Mouse (Mus musculus): ENCODE data around the gene Srsf10. TPM values are rescaled to one million over a fixed set of nuclear protein-coding genes. Genes with fewer than 3 reads are reported as not detected.
A peak's percentile ranks its signal among the peaks of the same experiment; 100 is the strongest.

Srsf10 gene
- polyA plus RNA-seq, 1 experiment from 2014 or later, result 119 TPM

GRCm38 (mm10) chr4:135833301-135834123 is 22.0 kb upstream of the Srsf10 start:
- Histone ChIP-seq H3K27me3 (no peaks in the 10 kb centered on the region), H3K4me2 (no peak overlapping the region), H3K36me3 (no peaks in the 10 kb centered on the region), H3K27ac (no peak overlapping the region), H3K4me3 (replicated peaks) (no peak overlapping the region), H3K4me1 (replicated peaks) (no peaks in the 10 kb centered on the region; the same call in 1 of the 2 replicates), H3K9ac (no peak overlapping the region), H3K9me3 (replicated peaks) (no peaks in the 10 kb centered on the region)
- 72% methylated on average over 12 of the region's 12 CpGs for WGBS (ENCODE audit: insufficient replicate concordance)
- DNase-seq (no peak), ATAC-seq (ENCODE audit: low read depth) (no peak)

- H3K4me1 ChIP-seq (replicated peaks), result no peaks in the 10 kb centered on the region; the same call in 1 of the 2 replicates
- H3K36me3 ChIP-seq, result no peaks in the 10 kb centered on the region
- DNase-seq (no peak), ATAC-seq (ENCODE audit: low read depth) (no peak)
- H3K4me3 ChIP-seq (replicated peaks), result no peak overlapping the region
- WGBS (ENCODE audit: insufficient replicate concordance), result 68% methylated on average over 8 of the region's 8 CpGs
- no peak overlapping the region for H3K27ac ChIP-seq
- H3K4me2 ChIP-seq, result no peak overlapping the region
- no peak overlapping the region for H3K9ac ChIP-seq
- no peaks in the 10 kb centered on the region for H3K27me3 ChIP-seq
- no peaks in the 10 kb centered on the region for H3K9me3 ChIP-seq (replicated peaks)
Observed at GRCm38 (mm10) chr4:135834124-135834717, 21.3 kb upstream of the Srsf10 start.

GRCm38 (mm10) chr4:135838925-135839292 is 16.6 kb upstream of the Srsf10 start:
- no peak overlapping the region for H3K4me2 ChIP-seq
- H3K9ac ChIP-seq, result no peak overlapping the region
- H3K36me3 ChIP-seq, result no peaks in the 10 kb centered on the region
- H3K27ac ChIP-seq, result no peak overlapping the region
- H3K9me3 ChIP-seq (replicated peaks), result 0 out of 2 replicates have a peak, but pooled peaks cover 3% of the 10 kb centered on the region
- no peaks in the 10 kb centered on the region for H3K27me3 ChIP-seq
- DNase-seq (no peak), ATAC-seq (ENCODE audit: low read depth) (no peak)
- H3K4me3 ChIP-seq (replicated peaks), result no peak overlapping the region
- 0 out of 2 replicates have a peak, but pooled peaks cover 4% of the 10 kb centered on the region for H3K4me1 ChIP-seq (replicated peaks)
- 49% methylated on average over 3 of the region's 3 CpGs for WGBS (ENCODE audit: insufficient replicate concordance)

- Histone ChIP-seq H3K27ac (no peak overlapping the region), H3K36me3 (no peaks in the 10 kb centered on the region), H3K4me1 (replicated peaks) (0 out of 2 replicates have a peak, but pooled peaks cover 4% of the 10 kb centered on the region), H3K9ac (no peak overlapping the region), H3K4me2 (no peak overlapping the region), H3K9me3 (replicated peaks) (0 out of 2 replicates have a peak, but pooled peaks cover 3% of the 10 kb centered on the region), H3K4me3 (replicated peaks) (no peak overlapping the region), H3K27me3 (no peaks in the 10 kb centered on the region)
- WGBS (ENCODE audit: insufficient replicate concordance), result 76% methylated on average over 21 of the region's 21 CpGs
- DNase-seq (no peak), ATAC-seq (ENCODE audit: low read depth) (no peak)
Observed at GRCm38 (mm10) chr4:135839293-135840011, 16.1 kb upstream of the Srsf10 start.

- ATAC-seq (ENCODE audit: low read depth) (no peak), DNase-seq (no peak)
- no peaks in the 10 kb centered on the region for H3K36me3 ChIP-seq
- WGBS (ENCODE audit: insufficient replicate concordance), result 74% methylated on average over 6 of the region's 6 CpGs
- H3K27me3 ChIP-seq, result no peaks in the 10 kb centered on the region
- peaks cover 16% of the 10 kb centered on the region; the same call in 1 of the 2 replicates for H3K4me1 ChIP-seq (replicated peaks)
- no peak overlapping the region for H3K4me3 ChIP-seq (replicated peaks)
- no peak overlapping the region for H3K4me2 ChIP-seq
- no peak overlapping the region for H3K27ac ChIP-seq
- H3K9ac ChIP-seq, result no peak overlapping the region
- H3K9me3 ChIP-seq (replicated peaks), result 0 out of 2 replicates have a peak, but pooled peaks cover 3% of the 10 kb centered on the region
Observed at GRCm38 (mm10) chr4:135844400-135844799, 11.1 kb upstream of the Srsf10 start.

- no peak for ATAC-seq (ENCODE audit: low read depth)
- Histone ChIP-seq H3K9me3 (replicated peaks) (no peaks in the 10 kb centered on the region), H3K27me3 (no peaks in the 10 kb centered on the region), H3K9ac (no peak overlapping the region; the same call in 1 of the 2 replicates), H3K27ac (no peak overlapping the region; the same call in 1 of the 2 replicates), H3K4me3 (replicated peaks) (no peak overlapping the region), H3K4me2 (no peak overlapping the region), H3K36me3 (no peaks in the 10 kb centered on the region), H3K4me1 (replicated peaks) (peaks cover 41% of the 10 kb centered on the region)
- 65% methylated on average over 5 of the region's 5 CpGs for WGBS (ENCODE audit: insufficient replicate concordance)
- no peak for DNase-seq
Observed at GRCm38 (mm10) chr4:135847581-135847980, 8.0 kb upstream of the Srsf10 start.

- ATAC-seq (ENCODE audit: low read depth) (peak; percentile 25), DNase-seq (no peak)
- H3K4me3 ChIP-seq (replicated peaks), result no peak overlapping the region; the same call in 1 of the 2 replicates
- no peaks in the 10 kb centered on the region for H3K9me3 ChIP-seq (replicated peaks)
- H3K4me1 ChIP-seq (replicated peaks), result peaks cover 70% of the 10 kb centered on the region
- no peaks in the 10 kb centered on the region for H3K27me3 ChIP-seq
- WGBS (ENCODE audit: insufficient replicate concordance), result 50% methylated on average over 13 of the region's 13 CpGs
- H3K27ac ChIP-seq, result peak overlapping the region; percentile 96
- H3K9ac ChIP-seq, result peak overlapping the region; percentile 72
- no peaks in the 10 kb centered on the region for H3K36me3 ChIP-seq
- H3K4me2 ChIP-seq, result peak overlapping the region; percentile 64
Observed at GRCm38 (mm10) chr4:135850411-135851095, 5.0 kb upstream of the Srsf10 start.

GRCm38 (mm10) chr4:135851942-135852341 is 3.6 kb upstream of the Srsf10 start:
- 30% methylated on average over 9 of the region's 9 CpGs for WGBS (ENCODE audit: insufficient replicate concordance)
- ATAC-seq (ENCODE audit: low read depth), result peak; percentile 75
- Histone ChIP-seq H3K36me3 (no peaks in the 10 kb centered on the region), H3K27ac (peak overlapping the region; percentile 96), H3K27me3 (no peaks in the 10 kb centered on the region), H3K9ac (peak overlapping the region; percentile 72), H3K4me3 (replicated peaks) (peak overlapping the region; percentile 25), H3K4me2 (peak overlapping the region; percentile 64), H3K4me1 (replicated peaks) (peaks cover 63% of the 10 kb centered on the region), H3K9me3 (replicated peaks) (no peaks in the 10 kb centered on the region)
- DNase-seq, result no peak

- 85% methylated on average over 14 of the region's 14 CpGs for WGBS (ENCODE audit: insufficient replicate concordance)
- ATAC-seq (ENCODE audit: low read depth) (no peak), DNase-seq (no peak)
- H3K9me3 ChIP-seq (replicated peaks), result no peaks in the 10 kb centered on the region
- H3K36me3 ChIP-seq, result peaks cover 4% of the 10 kb centered on the region; the same call in 1 of the 2 replicates
- no peak overlapping the region for H3K4me3 ChIP-seq (replicated peaks)
- H3K4me2 ChIP-seq, result peak overlapping the region; percentile 95
- H3K27ac ChIP-seq, result peak overlapping the region; percentile 96
- H3K4me1 ChIP-seq (replicated peaks), result peaks cover 74% of the 10 kb centered on the region
- no peaks in the 10 kb centered on the region for H3K27me3 ChIP-seq
- H3K9ac ChIP-seq, result peak overlapping the region; percentile 96
Observed at GRCm38 (mm10) chr4:135853987-135854546, 1.5 kb upstream of the Srsf10 start.

GRCm38 (mm10) chr4:135854630-135855029 is 917 bp upstream of the Srsf10 start:
- H3K27ac ChIP-seq, result peak overlapping the region; percentile 96
- no peak for DNase-seq

More at GRCm38 (mm10) chr4:135854630-135855029, 917 bp upstream of the Srsf10 start:
- no peaks in the 10 kb centered on the region for H3K27me3 ChIP-seq
- H3K9me3 ChIP-seq (replicated peaks), result no peaks in the 10 kb centered on the region
- peaks cover 79% of the 10 kb centered on the region for H3K4me1 ChIP-seq (replicated peaks)
- WGBS (ENCODE audit: insufficient replicate concordance), result 71% methylated on average over 11 of the region's 11 CpGs
- ATAC-seq (ENCODE audit: low read depth), result no peak
- peaks cover 9% of the 10 kb centered on the region for H3K36me3 ChIP-seq
- H3K9ac ChIP-seq, result peak overlapping the region; percentile 96
- H3K4me3 ChIP-seq (replicated peaks), result peak overlapping the region; percentile 93
- H3K4me2 ChIP-seq, result peak overlapping the region; percentile 95
